Mouse (Mus musculus) testis, adult 2 months (tissue): ENCODE measurements around the gene Micu2.

Experiments
- CTCF ChIP-seq: fragments of 200-500 bp; IDR thresholded peaks from 2 replicates; pipeline ENCODE4 v1.5.1; 2012; ENCODE audit warnings: low read depth, mild to moderate bottlenecking, inconsistent platforms, low read length, moderate library complexity; ENCODE audit not compliant: control insufficient read depth, insufficient read depth, insufficient replicate concordance
- POLR2A ChIP-seq: fragments of 200-500 bp; IDR thresholded peaks from 2 replicates; pipeline ENCODE4 v1.6.1; 2012; ENCODE audit warnings: low read depth, mild to moderate bottlenecking, inconsistent platforms, low read length, moderate library complexity; ENCODE audit not compliant: control insufficient read depth

- TF ChIP-seq CTCF, result no peak
- TF ChIP-seq POLR2A, result no peak
Observed at GRCm38 (mm10) chr14:57896882-57897281, 102.2 kb downstream of the Micu2 start.
